Mouse (Mus musculus) kidney, postnatal 0 days (tissue): ENCODE measurements around the gene Dhdds. TPM values are rescaled to one million over a fixed set of nuclear protein-coding genes. Genes with fewer than 3 reads are reported as not detected.

ENCODE experiments used
- ATAC-seq: fragments of 200-750 bp; cut with Nextera tagmentation; replicated peaks from 2 replicates; pipeline ENCODE4 v1.8.0; 2017; ENCODE audit warnings: low read depth, moderate number of reproducible peaks, moderate TSS enrichment, moderate library complexity; ENCODE audit not compliant: low FRiP score
- DNase-seq: peaks from one replicate; pipeline ENCODE4 v3.0.0-alpha.2; 2016; ENCODE audit warnings: low spot score
- H3K27ac ChIP-seq: fragments of 300-500 bp; sonication (generic); 2 replicates; pipeline ENCODE4 v1.5.1; 2014; ENCODE audit warnings: mild to moderate bottlenecking
- H3K27me3 ChIP-seq: fragments of 300-500 bp; sonication (generic); 2 replicates; pipeline ENCODE4 v1.6.1; 2014; ENCODE audit warnings: low read length, mixed read lengths; ENCODE audit not compliant: insufficient read depth
- H3K36me3 ChIP-seq: fragments of 300-500 bp; sonication (generic); 2 replicates; pipeline ENCODE4 v1.6.1; 2014; ENCODE audit warnings: low read length, mixed read lengths; ENCODE audit not compliant: insufficient read depth
- H3K4me1 ChIP-seq: fragments of 300-500 bp; sonication (generic); replicated peaks from 2 replicates; pipeline ENCODE4 v1.6.1; 2014; ENCODE audit warnings: antibody characterized with exemption, low read length, mixed read lengths; ENCODE audit not compliant: insufficient read depth
- H3K4me2 ChIP-seq: fragments of 300-500 bp; sonication (generic); 2 replicates; pipeline ENCODE4 v1.6.1; 2014; ENCODE audit warnings: mild to moderate bottlenecking, low read length, moderate library complexity, mixed read lengths
- H3K4me3 ChIP-seq: fragments of 300-500 bp; sonication (generic); replicated peaks from 2 replicates; pipeline ENCODE4 v1.5.1; 2014; ENCODE audit warnings: low read depth, low read length
- H3K9ac ChIP-seq: fragments of 300-500 bp; sonication (generic); 2 replicates; pipeline ENCODE4 v1.6.1; 2014; ENCODE audit warnings: low read depth, low read length
- H3K9me3 ChIP-seq: fragments of 300-500 bp; sonication (generic); replicated peaks from 2 replicates; pipeline ENCODE4 v1.6.1; 2016; ENCODE audit warnings: low read length, inconsistent platforms, mixed read lengths
- CTCF ChIP-seq: IDR thresholded peaks from 2 replicates; pipeline ENCODE4 v1.5.1; 2016; ENCODE audit warnings: antibody characterized with exemption, low read depth, mild to moderate bottlenecking, moderate library complexity
- WGBS: fragments of 180-500 bp; shearing (Covaris S2); extraction: QIAGEN DNeasy Blood & Tissue Kit; methylation state at CpG from one replicate; pipeline ENCODE4 v1.1.7; 2014; 5-methylcytosine and 5-hydroxymethylcytosine counted together
- polyA plus RNA-seq: library from polyadenylated mRNA; unstranded; fragments of >200 nt; fragmentation: Nextera tagmentation; extraction: Ambion mirVana; gene quantifications from 2 replicates; pipeline ENCODE4 v1.2.1, GENCODE M21; 2015

Gene Dhdds
- polyA plus RNA-seq, 1 experiment from 2014 or later: 35.3 TPM

DNA sequence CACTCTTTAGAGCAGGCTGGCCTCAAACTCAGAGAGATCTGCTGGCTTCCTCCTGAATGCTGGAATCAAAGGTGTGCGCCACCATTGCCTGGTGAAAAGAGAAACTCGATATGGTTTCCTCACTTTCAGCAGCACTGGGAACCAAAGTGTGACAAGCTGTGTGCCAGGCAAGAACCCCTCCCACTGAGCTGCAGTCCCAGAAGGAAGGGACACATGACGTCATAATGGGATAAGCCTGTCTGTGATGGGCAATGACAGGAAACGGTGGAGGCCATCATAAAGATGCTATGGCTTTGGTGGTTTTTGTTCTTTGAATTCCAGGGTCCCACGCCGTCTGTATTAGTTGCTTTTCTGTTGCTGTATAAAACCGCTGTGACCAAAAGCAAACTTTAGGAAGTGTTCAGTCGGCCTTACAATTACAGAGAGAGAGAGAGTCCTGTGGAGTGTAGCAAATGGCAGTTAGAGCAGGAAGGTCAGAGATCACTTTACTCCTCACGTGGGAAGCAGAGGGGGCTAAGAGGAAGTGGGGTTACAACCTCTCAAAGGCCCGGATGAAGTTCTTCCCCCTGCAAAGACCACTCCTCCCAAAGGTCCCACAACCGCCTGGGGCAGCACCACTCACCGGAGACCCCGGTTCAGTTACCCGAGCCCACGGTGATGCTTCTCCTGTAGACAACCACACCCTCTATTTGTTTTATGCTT is 72.0 kb downstream of the Dhdds start:
- Histone ChIP-seq H3K36me3 (no peaks in the 10 kb centered on the region), H3K27ac (peak overlapping the region; percentile 54), H3K4me3 (no peak overlapping the region), H3K4me1 (no peaks in the 10 kb centered on the region), H3K27me3 (no peaks in the 10 kb centered on the region), H3K4me2 (peak overlapping the region; percentile 37), H3K9me3 (no peaks in the 10 kb centered on the region), H3K9ac (no peak overlapping the region)
- DNase-seq (peak; percentile 65), ATAC-seq (peak; percentile 59; the same call in 1 of the 2 replicates)
- WGBS: 26% methylated on average over 15 of the region's 15 CpGs
- no peak for TF ChIP-seq CTCF

DNA sequence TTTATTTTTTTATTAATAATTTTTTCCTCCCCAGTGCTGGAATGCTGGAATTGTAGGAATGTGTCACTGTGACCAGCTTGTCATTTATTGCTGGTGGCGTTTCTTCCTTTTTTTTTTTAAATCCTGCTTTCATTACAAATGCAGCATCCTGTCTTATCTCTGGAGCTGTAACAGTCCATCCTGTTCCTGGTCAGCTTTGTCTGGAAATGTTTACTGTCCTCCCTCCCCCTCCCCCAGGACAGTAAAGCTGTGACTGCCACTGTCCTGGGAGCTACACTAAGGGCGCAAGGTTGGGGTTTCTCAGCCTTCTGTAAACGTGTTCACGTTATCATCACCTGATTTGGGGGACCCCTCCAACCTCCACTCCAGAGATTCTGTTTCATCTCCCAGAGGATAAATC is 75.5 kb downstream of the Dhdds start:
- H3K4me3 ChIP-seq: no peak overlapping the region
- 69% methylated on average over 4 of the region's 4 CpGs for WGBS
- no peak for TF ChIP-seq CTCF
- H3K27ac ChIP-seq: no peak overlapping the region
- ATAC-seq (no peak), DNase-seq (no peak)
- no peaks in the 10 kb centered on the region for H3K4me1 ChIP-seq
- H3K9ac ChIP-seq: no peak overlapping the region
- no peak overlapping the region for H3K4me2 ChIP-seq
- no peaks in the 10 kb centered on the region for H3K27me3 ChIP-seq
- no peaks in the 10 kb centered on the region for H3K36me3 ChIP-seq
- H3K9me3 ChIP-seq: no peaks in the 10 kb centered on the region

DNA sequence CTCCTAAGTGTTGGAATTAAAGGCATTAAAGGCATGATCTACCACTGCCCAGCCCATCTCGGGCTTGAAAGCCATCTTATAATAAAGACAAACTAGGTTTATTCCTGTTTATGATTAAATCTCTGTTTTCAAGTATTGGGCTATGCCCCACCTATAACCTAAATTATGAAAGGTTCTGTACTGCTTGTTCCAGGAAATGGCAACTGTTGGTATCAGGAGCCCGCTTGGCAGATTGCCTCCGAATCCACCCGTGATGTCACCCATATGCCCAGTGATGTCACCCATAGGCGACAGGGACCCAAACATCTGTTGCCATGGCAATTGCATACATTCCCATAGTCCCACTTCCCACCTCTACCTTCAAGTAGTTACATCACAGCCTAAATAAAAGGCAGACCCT is 77.0 kb downstream of the Dhdds start:
- Histone ChIP-seq H3K36me3 (no peaks in the 10 kb centered on the region), H3K4me1 (no peaks in the 10 kb centered on the region), H3K9me3 (no peaks in the 10 kb centered on the region), H3K9ac (no peak overlapping the region), H3K4me2 (no peak overlapping the region), H3K27ac (no peak overlapping the region), H3K4me3 (no peak overlapping the region), H3K27me3 (no peaks in the 10 kb centered on the region)
- WGBS: 90% methylated on average over 5 of the region's 5 CpGs
- TF ChIP-seq CTCF: no peak
- ATAC-seq: no peak
- no peak for DNase-seq

Other genes starting within 250 kb of the Dhdds start
- 17.9 and 19.3 TPM in 2 replicates for gene Arid1a, start 244.1 kb downstream of the Dhdds start, polyA plus RNA-seq
- gene Rps6ka1, start 113.1 kb downstream of the Dhdds start, polyA plus RNA-seq: 29.7 and 32.5 TPM in 2 replicates
- gene Hmgn2, start 32.3 kb downstream of the Dhdds start, polyA plus RNA-seq: 1,962 and 2,114 TPM in 2 replicates
- gene Lin28a, start 17.9 kb upstream of the Dhdds start, polyA plus RNA-seq: 0.04 TPM in 1 of 2 replicates, not detected in the other
- gene Zfp683, start 52.9 kb upstream of the Dhdds start, polyA plus RNA-seq: not detected in 2 replicates
- gene Crybg2, start 59.9 kb upstream of the Dhdds start, polyA plus RNA-seq: 2.8 and 6.1 TPM in 2 replicates
- gene Cd52, start 94.2 kb upstream of the Dhdds start, polyA plus RNA-seq: 14.7 and 18.9 TPM in 2 replicates
- 7.6 and 7.8 TPM in 2 replicates for gene Ubxn11, start 101.7 kb upstream of the Dhdds start, polyA plus RNA-seq
- gene Sh3bgrl3, start 127.9 kb upstream of the Dhdds start, polyA plus RNA-seq: 452 and 455 TPM in 2 replicates
- 168 and 176 TPM in 2 replicates for gene Cep85, start 186.2 kb upstream of the Dhdds start, polyA plus RNA-seq
- 0.20 and 0.22 TPM in 2 replicates for gene Gm7534, start 202.1 kb upstream of the Dhdds start, polyA plus RNA-seq
- gene Catsper4, start 226.5 kb upstream of the Dhdds start, polyA plus RNA-seq: 0.41 and 0.42 TPM in 2 replicates
- 8.3 and 9.2 TPM in 2 replicates for gene Cnksr1, start 237.5 kb upstream of the Dhdds start, polyA plus RNA-seq
- 0.08 and 0.29 TPM in 2 replicates for gene E130218I03Rik, start 242.7 kb upstream of the Dhdds start, polyA plus RNA-seq
- 14.0 and 16.3 TPM in 2 replicates for gene Zfp593, start 244.7 kb upstream of the Dhdds start, polyA plus RNA-seq
- gene Gm30191, start 246.0 kb upstream of the Dhdds start, polyA plus RNA-seq: not detected in 2 replicates